Mouse (Mus musculus) layer of hippocampus, postnatal 36 days (tissue): Measurements from ENCODE around the gene Ano3. TPM values are rescaled to one million over a fixed set of nuclear protein-coding genes. Genes with fewer than 3 reads are reported as not detected.
"Not testable (repeated sequence)": the region's sequence is repeated elsewhere in the genome, so short reads cannot be mapped to it uniquely, and the experiment has no call there.

Experiments
- DNase-seq, 2 experiments: peaks; one replicate each; pipeline ENCODE4 v3.0.0; 2022
- total RNA-seq, 2 experiments: library from RNA; stranded (reverse); gene quantifications; 2 replicates each; pipeline ENCODE4 v1.2.3; 2021

Gene Ano3
- 10 to 100 TPM; 77.7 to 79.6 TPM for total RNA-seq

- DNase-seq: not testable (repeated sequence)
Measured at GRCm38 (mm10) chr2:110950823-110951222, at the start of gene Ano3. Gene Ano3, minus strand, starts transcription at chr2:110950923.

- no peak for DNase-seq
Measured at GRCm38 (mm10) chr2:110990071-110990470, 39.3 kb upstream of the Ano3 start.

- DNase-seq: no peak
Measured at GRCm38 (mm10) chr2:110989539-110989938, 38.8 kb upstream of the Ano3 start.

GRCm38 (mm10) chr2:110985853-110986271 lies 35.1 kb upstream of the Ano3 start:
- peak in 1 of 2 experiments; percentile 8 for DNase-seq

GRCm38 (mm10) chr2:110981733-110982132 lies 31.0 kb upstream of the Ano3 start:
- DNase-seq: no peak

GRCm38 (mm10) chr2:110979610-110980009 lies 28.9 kb upstream of the Ano3 start:
- DNase-seq: no peak

- no peak for DNase-seq
Measured at GRCm38 (mm10) chr2:110976871-110977270, 26.1 kb upstream of the Ano3 start.

GRCm38 (mm10) chr2:110970158-110970557 lies 19.4 kb upstream of the Ano3 start:
- no peak for DNase-seq

- no peak for DNase-seq
Measured at GRCm38 (mm10) chr2:110965398-110965797, 14.7 kb upstream of the Ano3 start.

- DNase-seq: no peak
Measured at GRCm38 (mm10) chr2:110950432-110950803, 305 bp downstream of the Ano3 start.

GRCm38 (mm10) chr2:110949679-110950431 lies 868 bp downstream of the Ano3 start:
- peak; percentile 53 to 66 for DNase-seq

GRCm38 (mm10) chr2:110945171-110945570 lies 5.6 kb downstream of the Ano3 start:
- DNase-seq: no peak

- DNase-seq: no peak
Measured at GRCm38 (mm10) chr2:110935691-110936090, 15.0 kb downstream of the Ano3 start.

- DNase-seq: no peak
Measured at GRCm38 (mm10) chr2:110929126-110929525, 21.6 kb downstream of the Ano3 start.

- DNase-seq: no peak
Measured at GRCm38 (mm10) chr2:110909506-110909905, 41.2 kb downstream of the Ano3 start.

- peak; percentile 25 to 37 for DNase-seq
Measured at GRCm38 (mm10) chr2:110906473-110906872, 44.2 kb downstream of the Ano3 start.

GRCm38 (mm10) chr2:110896477-110897270 lies 54.0 kb downstream of the Ano3 start:
- no peak for DNase-seq

- DNase-seq: peak in 1 of 2 experiments; percentile 16
Measured at GRCm38 (mm10) chr2:110871650-110872049, 79.1 kb downstream of the Ano3 start.

GRCm38 (mm10) chr2:110865584-110865983 lies 85.1 kb downstream of the Ano3 start:
- DNase-seq: no peak

GRCm38 (mm10) chr2:110863376-110863775 lies 87.3 kb downstream of the Ano3 start:
- no peak for DNase-seq

- no peak for DNase-seq
Measured at GRCm38 (mm10) chr2:110839559-110840243, 111.0 kb downstream of the Ano3 start.

- no peak for DNase-seq
Measured at GRCm38 (mm10) chr2:110816189-110816588, 134.5 kb downstream of the Ano3 start.

GRCm38 (mm10) chr2:110814964-110815363 lies 135.8 kb downstream of the Ano3 start:
- DNase-seq: no peak
